Mouse (Mus musculus): ENCODE data around the gene Pdss2. TPM values are rescaled to one million over a fixed set of nuclear protein-coding genes. Genes with fewer than 3 reads are reported as not detected.
A peak's percentile ranks its signal among the peaks of the same experiment; 100 is the strongest.

Gene Pdss2
- total RNA-seq, 2 experiments from 2014 or later, result 16.0 to 17.7 TPM

DNA sequence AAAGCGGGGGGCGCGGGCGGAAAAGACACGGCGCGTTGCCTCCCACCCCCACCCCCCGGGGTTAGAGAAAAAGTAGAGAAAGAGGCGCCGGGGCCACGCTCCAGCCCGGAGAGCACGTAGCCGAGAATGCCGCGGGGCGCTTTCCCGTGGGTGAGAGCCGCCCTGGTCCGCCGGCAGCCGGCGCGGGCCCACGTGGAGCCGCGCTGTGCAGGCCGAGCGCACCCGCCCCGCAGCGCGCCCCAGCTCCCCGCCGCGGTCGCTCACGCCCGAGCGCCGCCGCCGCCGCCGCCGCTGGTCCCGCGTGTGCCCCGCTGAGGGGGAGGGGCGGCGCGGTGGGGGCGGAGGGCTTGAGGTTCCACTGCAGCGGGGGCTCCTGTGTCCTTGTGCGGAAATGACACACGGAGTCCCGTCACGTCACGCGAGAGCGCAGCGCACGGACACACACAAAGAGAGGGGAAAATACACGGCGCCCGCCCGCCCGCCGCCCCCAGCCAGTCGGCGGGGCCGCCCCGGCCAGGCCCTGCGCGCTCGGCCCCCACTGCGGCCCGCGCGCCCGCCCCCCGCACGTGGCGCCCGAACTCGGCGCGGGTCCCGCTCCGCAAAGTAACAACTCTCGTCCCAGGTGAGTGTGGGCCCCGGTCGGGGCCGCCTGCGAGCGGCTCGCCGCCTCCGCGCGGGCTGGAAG is 257.6 kb downstream of the Pdss2 start, which contains the start of gene Bend3:
Bend3 (plus strand) TSS at position 81 of the 685 bp plus-strand sequence.
- DNase-seq (ENCODE audit: low spot score in 2 of 2), result peak; percentile 53 to 61

DNA sequence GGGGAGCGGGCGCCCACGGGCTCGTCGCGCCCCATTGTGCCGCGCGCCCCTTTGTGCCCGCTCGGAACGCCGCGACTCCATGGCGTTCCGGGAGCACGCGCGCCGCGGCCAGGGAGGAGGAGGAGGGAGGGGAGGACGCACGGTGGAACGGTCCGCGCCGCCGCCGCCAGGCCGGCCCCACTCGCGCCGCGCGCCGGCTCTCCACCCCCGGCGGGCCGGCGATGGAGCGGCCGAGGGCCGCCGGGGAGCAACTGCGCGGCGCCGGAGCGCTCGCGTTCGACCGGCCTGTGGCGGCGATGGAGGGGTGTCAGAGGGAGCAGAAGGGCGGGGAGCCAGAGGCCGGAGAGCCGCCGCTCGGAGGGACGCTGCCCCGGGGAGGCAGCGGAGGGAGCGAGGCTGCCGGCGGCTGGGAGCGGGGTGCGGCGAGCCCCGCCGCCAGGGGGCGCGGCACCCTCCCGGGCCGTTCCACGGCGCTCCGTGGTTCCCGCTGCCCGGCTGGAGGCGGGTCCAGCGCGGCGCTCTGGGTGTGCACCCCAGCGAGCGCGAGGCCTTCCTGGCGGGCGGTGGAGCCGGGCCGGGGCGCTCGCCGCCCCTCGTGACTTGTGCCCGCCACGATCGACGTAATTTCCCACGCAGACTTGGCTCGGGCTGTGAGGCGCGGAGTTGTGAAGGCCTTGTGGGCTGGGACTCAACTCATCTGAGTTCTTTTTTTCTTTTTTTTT is 258.3 kb downstream of the Pdss2 start:
- DNase-seq (ENCODE audit: low spot score in 2 of 2), result peak; percentile 72 to 82

GRCm38 (mm10) chr10:43480227-43480849 is 259.1 kb downstream of the Pdss2 start:
- no peak for DNase-seq (ENCODE audit: low spot score in 2 of 2)

- no peak for DNase-seq (ENCODE audit: low spot score in 2 of 2)
Observed at GRCm38 (mm10) chr10:43481179-43481578, 259.9 kb downstream of the Pdss2 start.

DNA sequence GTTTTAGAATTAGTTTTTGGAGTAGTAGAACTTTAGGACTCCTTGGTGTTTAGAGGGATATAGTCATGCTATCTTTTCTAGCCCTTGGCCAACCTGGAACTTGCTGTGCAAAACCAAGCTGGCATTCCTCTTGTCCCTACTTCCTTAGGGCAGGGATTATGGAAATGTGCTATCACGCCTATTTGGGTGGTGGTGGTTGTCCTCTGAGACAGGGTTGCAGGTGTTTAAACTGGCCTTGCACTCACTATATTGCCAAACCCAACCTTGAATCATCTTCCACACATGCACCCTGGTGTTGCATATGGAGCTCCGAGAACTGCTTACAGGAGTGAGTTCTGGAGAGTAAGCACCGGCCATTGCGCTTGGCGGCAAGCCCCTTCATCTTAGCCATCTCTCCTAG is 260.7 kb downstream of the Pdss2 start:
- DNase-seq (ENCODE audit: low spot score in 2 of 2), result no peak

DNA sequence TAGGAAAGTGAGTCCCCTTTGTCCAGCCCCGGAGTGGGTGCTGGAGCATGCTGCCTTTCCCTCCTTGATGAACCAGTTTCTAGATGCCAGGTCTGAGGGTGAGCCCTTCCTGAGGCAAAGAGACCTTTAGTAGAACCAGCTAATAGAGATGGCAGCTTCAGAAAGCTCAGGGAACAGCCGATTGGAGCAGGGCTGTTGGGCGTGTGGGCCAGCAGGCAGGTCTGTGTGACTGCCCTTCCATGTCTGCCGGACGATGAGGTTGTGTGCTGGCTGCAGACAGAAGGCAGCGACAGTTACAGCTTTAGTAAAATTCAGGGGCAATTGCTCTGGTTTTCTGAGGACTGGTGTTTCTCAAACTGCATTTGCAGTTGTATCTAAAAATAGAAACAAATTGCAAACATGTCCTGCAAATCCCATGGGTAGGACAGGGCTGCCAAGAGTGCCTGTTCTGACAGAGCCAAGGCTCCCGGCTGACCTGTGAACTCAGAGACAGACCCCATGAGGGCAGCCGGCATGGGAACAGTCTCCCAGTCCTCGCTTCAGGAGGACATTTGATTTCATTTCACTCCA is 262.2 kb downstream of the Pdss2 start:
- no peak for DNase-seq (ENCODE audit: low spot score in 2 of 2)

DNA sequence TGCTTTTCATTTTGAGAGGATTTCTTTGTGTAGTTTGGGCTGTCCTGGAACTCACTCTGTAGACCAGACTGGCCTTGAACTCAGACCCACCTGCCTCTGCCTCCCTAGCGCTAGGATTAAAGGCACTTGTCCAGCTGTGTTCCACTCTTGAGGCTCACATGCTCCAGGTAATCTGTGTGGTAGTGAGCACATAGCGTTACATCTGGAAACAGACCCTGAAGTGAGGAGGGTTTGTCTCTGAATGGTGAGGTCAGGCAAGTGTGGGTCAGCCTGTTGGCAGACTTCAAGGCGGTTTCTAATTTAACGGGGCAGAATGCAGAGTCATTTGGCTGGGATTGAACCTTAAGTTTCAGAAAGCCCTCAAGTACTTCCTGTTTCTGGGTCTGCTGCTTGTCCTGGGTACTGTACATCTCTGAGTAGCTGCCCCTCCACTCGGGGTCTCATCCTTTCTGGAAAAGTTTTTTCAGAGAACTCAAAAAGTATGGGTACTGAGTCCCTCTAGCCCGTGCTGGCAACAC is 264.5 kb downstream of the Pdss2 start:
- DNase-seq (ENCODE audit: low spot score in 2 of 2), result no peak

DNA sequence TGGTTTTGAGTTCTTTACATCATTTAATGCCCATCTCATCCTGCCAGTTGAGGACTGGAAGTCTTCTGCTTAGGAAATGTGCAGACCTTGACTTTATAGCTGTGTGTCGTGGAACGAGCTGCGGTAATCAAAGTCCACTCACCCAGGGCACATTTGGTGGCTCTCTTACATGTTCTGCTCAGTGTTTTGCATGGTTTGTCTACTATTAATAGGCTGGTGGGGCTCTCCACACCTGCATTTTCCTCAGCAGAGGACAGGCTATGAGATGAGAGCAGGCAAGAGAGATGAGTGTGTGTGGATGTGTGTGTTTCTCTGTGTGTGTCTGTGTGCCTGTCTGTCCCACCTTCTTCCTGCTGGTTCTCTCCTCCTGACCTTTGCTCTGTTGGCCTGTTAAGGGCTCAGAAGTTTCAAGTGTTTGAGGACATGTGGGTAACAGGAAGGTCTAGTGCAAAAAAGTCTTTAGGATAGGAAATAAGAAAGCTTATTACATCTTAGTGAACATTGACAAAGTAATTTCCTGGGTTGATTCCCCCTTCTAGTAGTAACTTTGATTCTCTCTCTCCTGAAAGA is 266.2 kb downstream of the Pdss2 start:
- no peak for DNase-seq (ENCODE audit: low spot score in 2 of 2)

DNA sequence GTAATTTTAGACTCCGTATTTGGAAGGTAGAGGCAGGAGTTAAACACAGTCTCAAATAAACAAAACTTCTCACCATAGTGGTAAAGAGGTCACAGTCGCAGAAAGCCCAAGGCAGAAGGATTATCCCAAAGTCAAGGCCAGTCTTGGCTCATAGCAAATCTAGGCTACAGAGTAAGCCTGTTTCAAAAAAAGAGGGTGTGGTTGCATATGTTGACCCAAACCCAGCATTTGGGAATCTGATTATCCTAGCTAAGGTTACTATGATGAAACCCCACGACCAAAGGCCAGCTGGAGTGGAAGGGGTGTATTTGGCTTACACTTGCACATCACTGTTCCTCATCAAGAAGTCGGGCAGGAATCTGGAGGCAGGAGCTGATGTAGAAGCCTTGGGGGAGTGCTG is 267.0 kb downstream of the Pdss2 start:
- no peak for DNase-seq (ENCODE audit: low spot score in 2 of 2)

- no peak for DNase-seq (ENCODE audit: low spot score in 2 of 2)
Observed at GRCm38 (mm10) chr10:43489139-43489538, 267.9 kb downstream of the Pdss2 start.

DNA sequence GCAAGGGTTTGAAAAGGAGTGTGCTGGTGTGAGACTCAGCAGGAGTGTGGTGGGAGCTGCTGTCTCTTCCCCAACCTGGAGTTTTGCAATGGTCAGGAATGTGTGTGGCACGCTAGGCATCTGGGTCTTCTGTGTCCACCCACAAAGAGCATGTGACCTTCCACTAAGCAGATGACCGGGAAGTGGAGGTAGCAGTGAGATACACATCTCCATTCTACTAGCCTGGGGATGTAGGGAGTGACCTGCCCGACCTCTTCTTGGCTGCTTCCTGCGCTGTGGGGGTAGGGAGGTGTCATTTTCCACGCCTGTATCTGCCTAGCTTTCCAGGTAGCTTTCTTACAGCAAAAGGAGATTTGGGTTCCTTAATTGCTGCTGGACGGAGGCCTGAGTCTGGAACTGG is 268.3 kb downstream of the Pdss2 start:
- no peak for DNase-seq (ENCODE audit: low spot score in 2 of 2)

- DNase-seq (ENCODE audit: low spot score in 2 of 2), result no peak
Observed at GRCm38 (mm10) chr10:43490034-43490433, 268.7 kb downstream of the Pdss2 start.

DNA sequence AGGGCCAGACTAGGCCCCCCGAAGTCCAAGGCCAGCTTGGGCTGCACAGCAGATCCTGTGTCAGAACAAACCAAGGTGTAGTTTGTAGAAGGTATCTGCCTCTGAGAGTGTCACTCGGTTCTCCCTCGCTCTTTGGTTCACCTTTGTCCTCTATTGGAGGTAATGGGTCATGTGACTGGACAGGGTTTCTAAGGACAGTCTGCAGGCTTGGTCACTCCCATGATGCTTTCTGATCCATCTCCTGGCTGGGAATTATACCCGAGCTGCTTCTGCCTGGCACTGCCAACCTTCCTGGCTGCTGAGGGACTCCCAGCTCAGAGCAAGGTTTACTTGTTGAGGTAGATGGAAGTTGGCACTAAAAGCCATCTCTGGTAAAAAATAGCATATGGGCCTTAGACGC is 269.6 kb downstream of the Pdss2 start:
- no peak for DNase-seq (ENCODE audit: low spot score in 2 of 2)

DNA sequence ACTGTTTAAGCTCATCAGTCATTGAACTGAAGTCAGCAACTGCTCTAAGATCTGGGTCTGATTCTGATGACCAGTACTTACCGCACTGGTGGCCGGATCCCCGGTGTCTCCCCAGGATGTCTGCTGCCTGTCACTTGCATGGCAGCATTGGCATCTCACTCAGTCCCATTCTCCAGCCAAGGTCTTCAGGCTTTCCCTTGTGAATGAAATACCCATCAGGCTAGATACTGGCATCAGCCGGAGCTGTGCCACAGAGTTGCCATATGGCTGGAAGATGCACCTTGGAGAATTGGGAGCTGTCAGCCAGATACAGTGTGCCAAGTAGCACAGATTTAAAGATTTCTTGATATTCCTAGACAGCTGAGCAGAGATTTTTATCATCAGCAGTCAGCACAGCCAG is 281.3 kb downstream of the Pdss2 start:
- DNase-seq (ENCODE audit: low spot score in 2 of 2), result no peak

DNA sequence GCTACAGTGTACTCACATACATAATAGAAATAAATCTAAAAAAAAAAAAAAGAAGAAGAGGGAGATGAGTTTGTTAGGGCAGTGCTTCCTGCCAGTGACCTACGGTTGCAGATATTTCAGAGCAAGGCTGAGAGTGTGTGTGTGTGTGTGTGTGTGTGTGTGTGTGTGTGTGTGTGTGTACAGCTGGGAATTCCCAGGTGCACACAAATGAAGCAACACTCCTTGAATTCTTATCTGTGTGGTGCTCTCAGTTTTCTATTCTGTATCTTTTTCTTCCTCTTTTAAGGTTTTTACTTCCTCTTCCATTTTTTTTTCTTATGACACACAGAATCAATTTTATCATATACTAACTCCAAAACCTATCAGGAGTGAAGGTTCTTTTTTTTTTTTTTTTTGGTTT is 283.0 kb downstream of the Pdss2 start:
- DNase-seq (ENCODE audit: low spot score in 2 of 2), result no peak

DNA sequence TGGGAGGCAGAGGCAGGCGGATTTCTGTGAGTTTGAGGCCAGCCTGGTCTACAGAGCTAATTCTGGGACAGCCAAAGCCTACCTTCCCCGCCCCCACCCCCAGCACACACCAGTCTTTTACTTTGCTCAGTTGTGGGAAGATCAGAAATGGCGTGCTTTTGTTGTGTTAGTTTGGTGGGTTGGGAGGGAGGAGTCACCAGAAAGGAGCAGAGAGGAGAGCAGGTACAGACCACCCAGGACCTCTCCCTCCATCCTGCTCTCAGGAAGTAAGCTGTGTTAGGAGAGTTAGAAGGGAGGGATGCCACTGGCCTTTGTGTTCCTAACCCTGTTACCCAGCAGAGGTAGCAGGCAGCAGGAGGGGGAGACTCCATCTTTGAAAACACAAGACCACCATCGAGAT is 285.8 kb downstream of the Pdss2 start:
- DNase-seq (ENCODE audit: low spot score in 2 of 2), result no peak

GRCm38 (mm10) chr10:43509228-43509627 is 287.9 kb downstream of the Pdss2 start:
- DNase-seq (ENCODE audit: low spot score in 2 of 2), result no peak

DNA sequence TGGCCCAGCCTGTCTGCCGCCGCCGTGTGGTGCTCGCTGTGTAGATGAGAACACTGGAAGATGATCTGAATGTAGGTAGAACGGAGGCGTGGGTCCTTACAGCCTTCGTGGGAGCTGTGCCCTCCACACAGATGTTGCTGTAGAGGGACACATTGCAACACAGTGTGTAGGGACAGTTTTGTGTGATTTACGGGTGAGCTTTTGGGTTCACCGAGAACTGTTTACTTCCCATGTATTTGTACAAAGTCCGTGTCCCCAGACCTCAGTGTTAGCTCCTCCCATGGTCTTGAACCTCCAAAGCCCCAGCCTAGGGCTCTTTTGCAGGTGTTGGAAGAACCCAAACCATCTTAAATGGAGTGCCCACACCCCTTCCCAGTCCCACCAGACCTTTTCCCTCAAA is 291.7 kb downstream of the Pdss2 start:
- no peak for DNase-seq (ENCODE audit: low spot score in 2 of 2)

Data from layer of hippocampus, postnatal 14 days (tissue).